Mouse (Mus musculus) MN1 (cell line): ENCODE measurements around the gene Rhox3e.
"Not testable (repeated sequence)": the region's sequence is repeated elsewhere in the genome, so short reads cannot be mapped to it uniquely, and the experiment has no call there.

ENCODE experiments used
- DNase-seq: peaks from one replicate; pipeline ENCODE4 v3.0.0-alpha.2; 2016; ENCODE audit warnings: low spot score

Gene Rhox3e

GRCm38 (mm10) chrX:37541719-37542118 is at the start of gene Rhox3e:
Gene Rhox3e, plus strand, starts transcription at chrX:37542019.
- DNase-seq = not testable (repeated sequence)

- not testable (repeated sequence) for DNase-seq
These were observed 27.8 kb upstream of the Rhox3e start, which contains the start of gene Rhox4d for GRCm38 (mm10) chrX:37514059-37514458. Gene Rhox4d, plus strand, starts transcription at chrX:37514359.

- DNase-seq = not testable (repeated sequence)
These were observed 11.7 kb upstream of the Rhox3e start, which contains the start of gene Rhox2e for GRCm38 (mm10) chrX:37530152-37530551. Gene Rhox2e, plus strand, starts transcription at chrX:37530452.

GRCm38 (mm10) chrX:37557112-37557511 is 15.3 kb downstream of the Rhox3e start, which contains the start of gene Rhox4e:
Gene Rhox4e, plus strand, starts transcription at chrX:37557412.
- DNase-seq = not testable (repeated sequence)

GRCm38 (mm10) chrX:37571105-37571504 is 29.3 kb downstream of the Rhox3e start, which contains the start of gene Rhox2f:
Gene Rhox2f, plus strand, starts transcription at chrX:37571405.
- not testable (repeated sequence) for DNase-seq

GRCm38 (mm10) chrX:37572638-37573037 is 30.8 kb downstream of the Rhox3e start:
- DNase-seq = not testable (repeated sequence)

- DNase-seq = not testable (repeated sequence)
These were observed 38.9 kb downstream of the Rhox3e start, which contains the start of gene Rhox3f for GRCm38 (mm10) chrX:37580692-37581091. Gene Rhox3f, plus strand, starts transcription at chrX:37580992.
